Mouse (Mus musculus) bone marrow macrophage, adult 2 months (primary cell): ENCODE results near the gene Cdsn.

Source experiments
- CTCF ChIP-seq: IDR thresholded peaks from 2 replicates; pipeline ENCODE4 v1.5.1; 2012; ENCODE audit warnings: low read depth, mild to moderate bottlenecking, low read length, moderate library complexity
- POLR2A ChIP-seq: IDR thresholded peaks from 2 replicates; pipeline ENCODE4 v1.6.1; 2012; ENCODE audit warnings: mild to moderate bottlenecking, low read depth, low read length, borderline replicate concordance

DNA sequence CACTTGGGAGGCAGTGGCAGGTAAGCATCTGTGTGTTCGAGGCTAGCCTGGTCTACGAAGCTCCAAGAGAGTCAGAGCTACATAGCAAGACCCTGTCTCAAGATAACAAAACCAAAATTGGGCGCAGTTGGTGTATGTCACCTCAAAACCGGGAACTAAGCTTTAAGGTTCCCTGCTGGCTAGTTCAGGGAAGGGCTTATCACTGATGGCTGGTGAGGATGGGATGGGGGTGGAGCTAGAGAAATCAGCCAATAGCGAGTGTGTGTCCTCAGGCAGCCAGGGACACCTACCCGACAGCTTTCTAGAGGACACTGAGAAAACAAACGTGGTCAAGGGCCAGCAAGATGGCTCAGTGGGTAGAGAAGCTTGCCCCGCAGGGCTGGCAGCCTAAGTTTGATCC is 6.3 kb downstream of the Cdsn start:
- TF ChIP-seq POLR2A = no peak
- TF ChIP-seq CTCF = no peak
